In genomic region chr3:38246439-38246838, GRCm38 (mm10) we compare ENCODE assay signal across 18 mouse cellular contexts.
DNase-seq lines count a peak whose midpoint lies in the region; ATAC-seq and TF ChIP-seq lines count a peak whose summit lies in the region.
"Had no signal": no experiment of that assay in that cellular context is flagged by ENCODE, and none has a peak within 500 bp of the region (broad histone marks: within the 10 kb centered on the region; RNA-seq: fewer than 3 reads in every experiment).

No protein-coding gene starts in this region.

- intact Hi-C loops in heart, postnatal 10 days (cut with DNase I), result no loop called here

- peak; percentile 63 to 71 for DNase-seq in heart, postnatal 10 days
- no peak for DNase-seq in heart, adult 11 months
- DNase-seq in lung, postnatal 10 days, result peak; percentile 43
- DNase-seq in lung, adult 2 months, result no peak
- peak; percentile 88 for DNase-seq in adipocyte (ENCODE audit: low spot score)
- DNase-seq in gonadal fat pad, adult 2 months (ENCODE audit: low read depth), result peak; percentile 30
- DNase-seq: cerebellum, postnatal 10 days; embryo, embryonic 11 days; kidney, adult 9 months; kidney, postnatal 4 days; liver, embryonic 13.5 days; thymus, postnatal 14 days had no signal

- no peaks in the 10 kb centered on the region for H3K4me1 ChIP-seq in lung, adult 2 months (ENCODE audit: control insufficient read depth, insufficient read depth, low read length)
- H3K4me1 ChIP-seq: liver, embryonic 13.5 days; midbrain, embryonic 15.5 days had no signal

- 35% methylated on average over 2 of the region's 2 CpGs for WGBS in lung, adult 2 months

- ATAC-seq in megakaryocyte progenitor cell, adult 5-6 weeks (replicated peaks; ENCODE audit: poor library complexity), result no peak
- ATAC-seq: CD4-positive, CD25-positive, alpha-beta regulatory T cell, adult 4 months; forebrain, embryonic 14.5 days; hindbrain, postnatal 0 days; midbrain, embryonic 15.5 days had no signal

- no peak for TF ChIP-seq POLR2A in lung, adult 2 months (IDR thresholded peaks at IDR 0.05; ENCODE audit: borderline replicate concordance, extremely low read depth, low read depth, low read length)

- no peak for TF ChIP-seq CTCF in lung, adult 2 months (IDR thresholded peaks at IDR 0.05; ENCODE audit: insufficient read depth, low read length)

- no peak overlapping the region for H3K4me3 ChIP-seq in lung, adult 2 months (replicated peaks; ENCODE audit: extremely low read depth, low read depth, low read length)
- H3K4me3 ChIP-seq: heart, embryonic 12.5 days; liver, embryonic 13.5 days; midbrain, embryonic 15.5 days had no signal

Comparison
In these comparisons a context has a peak if more than half of its experiments do, and no peak if none do; other contexts are left out.
1. DNase-seq: peak in heart, postnatal 10 days (2 of 2), lung, postnatal 10 days (single experiment), adipocyte (single experiment) and gonadal fat pad, adult 2 months (single experiment); none in heart, adult 11 months (single experiment) and lung, adult 2 months (single experiment).